Mouse (Mus musculus): ENCODE results near the gene R3hdm1. TPM values are rescaled to one million over a fixed set of nuclear protein-coding genes. Genes with fewer than 3 reads are reported as not detected.
"Not testable (repeated sequence)": the region's sequence is repeated elsewhere in the genome, so short reads cannot be mapped to it uniquely, and the experiment has no call there.

R3hdm1 gene
- total RNA-seq, 2 experiments from 2014 or later = 49.9 to 62.6 TPM

GRCm38 (mm10) chr1:128136222-128136621, 33.1 kb downstream of the R3hdm1 start:
- DNase-seq = not testable (repeated sequence)

GRCm38 (mm10) chr1:128141039-128141438, 37.9 kb downstream of the R3hdm1 start:
- no peak for DNase-seq

- DNase-seq = no peak
These were observed 38.6 kb downstream of the R3hdm1 start for GRCm38 (mm10) chr1:128141737-128142136.

- no peak for DNase-seq
These were observed 63.9 kb downstream of the R3hdm1 start for GRCm38 (mm10) chr1:128166956-128167355.

GRCm38 (mm10) chr1:128170104-128170503, 67.0 kb downstream of the R3hdm1 start:
- DNase-seq = no peak

GRCm38 (mm10) chr1:128191426-128191825, 88.3 kb downstream of the R3hdm1 start:
- no peak for DNase-seq

GRCm38 (mm10) chr1:128192369-128192768, 89.3 kb downstream of the R3hdm1 start:
- no peak for DNase-seq

GRCm38 (mm10) chr1:128194011-128194410, 90.9 kb downstream of the R3hdm1 start:
- no peak for DNase-seq

GRCm38 (mm10) chr1:128197353-128197752, 94.3 kb downstream of the R3hdm1 start:
- DNase-seq = no peak

- DNase-seq = no peak
These were observed 110.2 kb downstream of the R3hdm1 start for GRCm38 (mm10) chr1:128213261-128213660.

- no peak for DNase-seq
These were observed 118.8 kb downstream of the R3hdm1 start for GRCm38 (mm10) chr1:128221886-128222285.

- DNase-seq = no peak
These were observed 120.2 kb downstream of the R3hdm1 start for GRCm38 (mm10) chr1:128223304-128223703.

- DNase-seq = no peak
These were observed 132.1 kb downstream of the R3hdm1 start for GRCm38 (mm10) chr1:128235181-128235580.

GRCm38 (mm10) chr1:128243627-128243995, 140.5 kb downstream of the R3hdm1 start, which contains the start of gene Ubxn4:
Gene Ubxn4, plus strand, starts transcription at chr1:128243964.
- no peak for DNase-seq

- DNase-seq = peak; percentile 91
These were observed 141.1 kb downstream of the R3hdm1 start for GRCm38 (mm10) chr1:128243996-128244726.

GRCm38 (mm10) chr1:128244727-128245355, 141.7 kb downstream of the R3hdm1 start:
- peak; percentile 49 for DNase-seq

GRCm38 (mm10) chr1:128267061-128267460, 164.0 kb downstream of the R3hdm1 start:
- DNase-seq = not testable (repeated sequence)

GRCm38 (mm10) chr1:128270731-128271130, 167.6 kb downstream of the R3hdm1 start:
- DNase-seq = no peak

- no peak for DNase-seq
These were observed 172.8 kb downstream of the R3hdm1 start for GRCm38 (mm10) chr1:128275908-128276307.

- no peak for DNase-seq
These were observed 175.5 kb downstream of the R3hdm1 start for GRCm38 (mm10) chr1:128278563-128278962.

- DNase-seq = no peak
These were observed 178.7 kb downstream of the R3hdm1 start for GRCm38 (mm10) chr1:128281753-128282152.

GRCm38 (mm10) chr1:128282924-128283323, 179.8 kb downstream of the R3hdm1 start:
- no peak for DNase-seq

GRCm38 (mm10) chr1:128284157-128284690, 181.1 kb downstream of the R3hdm1 start:
- DNase-seq = no peak

GRCm38 (mm10) chr1:128285136-128285535, 182.0 kb downstream of the R3hdm1 start:
- DNase-seq = no peak
